Mouse (Mus musculus): ENCODE data around the gene Lpin3.

GRCm38 (mm10) chr2:160847664-160848063 lies 32.8 kb upstream of the Lpin3 start:
- TF ChIP-seq CTCF (IDR thresholded peaks at IDR 0.05; ENCODE audit: insufficient read depth, low read length) (no peak), POLR2A (IDR thresholded peaks at IDR 0.05; ENCODE audit: borderline replicate concordance, extremely low read depth, low read depth, low read length) (no peak)
